12 mouse cellular contexts compared by ENCODE assay signal in the genomic region with DNA sequence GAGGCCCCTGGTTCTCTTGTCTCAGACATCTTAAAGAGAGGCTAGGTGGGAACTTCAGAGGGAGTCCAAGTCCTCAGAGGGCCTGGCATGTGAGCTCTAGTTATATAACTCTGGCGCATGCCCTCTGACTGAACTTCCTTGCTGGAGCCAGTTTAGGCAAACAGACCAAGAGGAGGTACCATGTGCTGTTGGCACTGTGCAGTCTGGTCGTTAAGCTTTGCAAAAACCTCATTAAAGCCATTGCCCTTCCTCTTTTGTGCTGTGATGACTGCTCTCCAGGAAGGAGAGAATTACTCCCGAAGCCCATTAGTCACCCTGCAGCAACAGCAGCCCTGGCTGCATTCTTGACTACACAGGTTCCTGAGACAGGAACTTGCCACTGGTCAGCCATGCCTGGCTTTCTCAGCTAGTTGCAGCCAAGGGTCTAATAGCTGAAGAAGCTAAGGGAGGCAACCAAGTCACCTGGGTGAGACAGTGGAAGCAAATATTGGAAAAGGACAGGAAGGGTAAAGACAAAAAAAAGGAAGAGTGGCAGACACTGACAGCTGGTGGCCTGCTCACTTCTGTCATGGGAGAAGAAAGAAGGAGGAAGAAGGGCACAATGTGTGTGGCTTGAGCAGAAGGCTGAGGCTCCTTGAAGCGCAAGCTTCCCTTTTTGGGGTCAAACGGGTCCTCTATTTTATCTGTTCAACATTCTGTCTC. TPM values are rescaled to one million over a fixed set of nuclear protein-coding genes. Genes with fewer than 3 reads are reported as not detected.
DNase-seq lines count a peak whose midpoint lies in the region; ATAC-seq lines count a peak whose summit lies in the region.
"Had no signal": no experiment of that assay in that cellular context is flagged by ENCODE, and none has a peak within 500 bp of the region (broad histone marks: within the 10 kb centered on the region; RNA-seq: fewer than 3 reads in every experiment).

No protein-coding gene starts in this region.

- no peaks in the 10 kb centered on the region for H3K9me3 ChIP-seq in liver, embryonic 16.5 days (replicated peaks; ENCODE audit: control insufficient read depth, low read length)
- H3K9me3 ChIP-seq in forebrain, embryonic 15.5 days, result no peaks in the 10 kb centered on the region

- peak; percentile 58 to 69 for DNase-seq in spleen, postnatal 36 days (ENCODE audit: low spot score in 2 of 2)
- DNase-seq in spleen, postnatal 14 days (ENCODE audit: low spot score in 2 of 2), result no peak
- DNase-seq in kidney, adult 11 months, result peak; percentile 86
- no peak for DNase-seq in thymus, postnatal 25 days
- no peak for DNase-seq in MN1 (ENCODE audit: low spot score)
- DNase-seq: right cerebral cortex, postnatal 14 days had no signal

- no peak overlapping the region for H3K4me3 ChIP-seq in liver, embryonic 16.5 days (ENCODE audit: low read depth, low read length)
- H3K4me3 ChIP-seq in forebrain, embryonic 15.5 days, result no peak overlapping the region
- H3K4me3 ChIP-seq: myocyte had no signal

- no peaks in the 10 kb centered on the region for H3K36me3 ChIP-seq in liver, embryonic 16.5 days (ENCODE audit: control insufficient read depth, insufficient read depth)
- no peaks in the 10 kb centered on the region for H3K36me3 ChIP-seq in forebrain, embryonic 15.5 days

- H3K27me3 ChIP-seq in liver, embryonic 16.5 days (ENCODE audit: control insufficient read depth, insufficient read depth, low read depth, low read length), result no peaks in the 10 kb centered on the region
- H3K27me3 ChIP-seq in forebrain, embryonic 15.5 days, result no peaks in the 10 kb centered on the region

- H3K27ac ChIP-seq in liver, embryonic 16.5 days (ENCODE audit: low read length), result peak overlapping the region; percentile 18
- H3K27ac ChIP-seq in forebrain, embryonic 15.5 days (replicated peaks), result no peak overlapping the region
- H3K27ac ChIP-seq: hindbrain, postnatal 0 days had no signal

- no peak overlapping the region for H3K9ac ChIP-seq in liver, embryonic 16.5 days (ENCODE audit: low read depth, low read length)
- H3K9ac ChIP-seq in forebrain, embryonic 15.5 days (replicated peaks), result no peak overlapping the region

- H3K4me1 ChIP-seq in liver, embryonic 16.5 days (ENCODE audit: control insufficient read depth, low read depth, low read length), result peaks cover 17% of the 10 kb centered on the region
- no peaks in the 10 kb centered on the region; the same call in 1 of the 2 replicates for H3K4me1 ChIP-seq in forebrain, embryonic 15.5 days

- 28% methylated on average over 5 of the region's 5 CpGs for WGBS in liver, embryonic 16.5 days (ENCODE audit: insufficient replicate concordance)
- 52% methylated on average over 5 of the region's 5 CpGs for WGBS in forebrain, embryonic 15.5 days

- no peak for ATAC-seq in liver, embryonic 16.5 days (ENCODE audit: low read depth)
- ATAC-seq in forebrain, embryonic 15.5 days (replicated peaks), result no peak
- ATAC-seq: hindbrain, postnatal 0 days had no signal

- no peak overlapping the region for H3K4me2 ChIP-seq in liver, embryonic 16.5 days (ENCODE audit: low read depth, low read length)
- H3K4me2 ChIP-seq in forebrain, embryonic 15.5 days (replicated peaks), result no peak overlapping the region

RNA-seq across cellular contexts. Expression of gene Blnk, which starts 4.3 kb away (rescaled TPM):
- polyA plus RNA-seq in liver, embryonic 16.5 days (2015; fragmentation: Nextera tagmentation; extraction: Ambion mirVana), result 1.8 and 2.4 TPM in 2 replicates
- 0.80 and 0.88 TPM in 2 replicates for polyA plus RNA-seq in forebrain, embryonic 15.5 days (2015; fragmentation: Nextera tagmentation; extraction: Ambion mirVana)

RNA-seq across cellular contexts. Expression of gene Dntt, which starts 30.5 kb away (rescaled TPM):
- polyA plus RNA-seq in liver, embryonic 16.5 days (2015; fragmentation: Nextera tagmentation; extraction: Ambion mirVana), result not detected in 2 replicates
- not detected in 2 replicates for polyA plus RNA-seq in forebrain, embryonic 15.5 days (2015; fragmentation: Nextera tagmentation; extraction: Ambion mirVana)
- polyA plus RNA-seq: embryonic facial prominence, embryonic 14.5 days; limb, embryonic 14.5 days had no signal

Comparison
In these comparisons a context has a peak if more than half of its experiments do, and no peak if none do; other contexts are left out.
1. DNase-seq: peak in spleen, postnatal 36 days (2 of 2) and kidney, adult 11 months (single experiment); none in spleen, postnatal 14 days (0 of 2), thymus, postnatal 25 days (single experiment) and MN1 (single experiment).